Mouse (Mus musculus) limb, embryonic 14.5 days (tissue): Measurements from ENCODE around the gene Ppp1cb. TPM values are rescaled to one million over a fixed set of nuclear protein-coding genes. Genes with fewer than 3 reads are reported as not detected.

ENCODE experiments used
- ATAC-seq: fragments of 200-750 bp; cut with Nextera tagmentation; 2 replicates; pipeline ENCODE4 v1.8.0; 2017; ENCODE audit warnings: low read depth, moderate number of reproducible peaks, moderate TSS enrichment; ENCODE audit not compliant: low FRiP score
- DNase-seq: peaks from one replicate; pipeline ENCODE4 v3.0.0-alpha.2; 2015; ENCODE audit warnings: low spot score
- H3K27ac ChIP-seq: fragments of 300-500 bp; sonication (generic); replicated peaks from 2 replicates; pipeline ENCODE4 v1.5.1; 2014; ENCODE audit warnings: low read depth, mild to moderate bottlenecking, low read length, moderate library complexity, mixed read lengths
- H3K27me3 ChIP-seq: fragments of 300-500 bp; sonication (generic); 2 replicates; pipeline ENCODE4 v1.6.1; 2014; ENCODE audit warnings: low read length, mixed read lengths; ENCODE audit not compliant: control insufficient read depth, insufficient read depth
- H3K36me3 ChIP-seq: fragments of 300-500 bp; sonication (generic); 2 replicates; pipeline ENCODE4 v1.6.1; 2014; ENCODE audit warnings: mild to moderate bottlenecking, low read length, moderate library complexity, mixed read lengths; ENCODE audit not compliant: control insufficient read depth, insufficient read depth
- H3K4me1 ChIP-seq: fragments of 300-500 bp; sonication (generic); 2 replicates; pipeline ENCODE4 v1.6.1; 2014; ENCODE audit warnings: antibody characterized with exemption, low read length, mixed read lengths; ENCODE audit not compliant: control insufficient read depth, insufficient read depth
- H3K4me2 ChIP-seq: fragments of 300-500 bp; sonication (generic); replicated peaks from 2 replicates; pipeline ENCODE4 v1.6.1; 2014; ENCODE audit warnings: low read depth, mild to moderate bottlenecking, low read length, moderate library complexity; ENCODE audit not compliant: severe bottlenecking
- H3K4me3 ChIP-seq: fragments of 300-500 bp; sonication (generic); replicated peaks from 2 replicates; pipeline ENCODE4 v1.5.1; 2014; ENCODE audit warnings: low read length
- H3K9ac ChIP-seq: fragments of 300-500 bp; sonication (generic); 2 replicates; pipeline ENCODE4 v1.6.1; 2014; ENCODE audit warnings: mild to moderate bottlenecking, low read depth, low read length, moderate library complexity; ENCODE audit not compliant: severe bottlenecking
- H3K9me3 ChIP-seq: fragments of 300-500 bp; sonication (generic); 2 replicates; pipeline ENCODE4 v1.6.1; 2016; ENCODE audit warnings: low read length; ENCODE audit not compliant: control insufficient read depth
- POLR2A ChIP-seq: fragments of 200-500 bp; IDR thresholded peaks from 2 replicates; pipeline ENCODE4 v1.8.0; 2012; ENCODE audit warnings: inconsistent platforms, mild to moderate bottlenecking, moderate library complexity, borderline replicate concordance; ENCODE audit not compliant: insufficient read depth, insufficient read length; ENCODE audit errors: extremely low read depth
- WGBS: fragments of 180-500 bp; shearing (Covaris S2); extraction: QIAGEN DNeasy Blood & Tissue Kit; methylation state at CpG from one replicate; pipeline ENCODE4 v1.1.7; 2014; 5-methylcytosine and 5-hydroxymethylcytosine counted together
- polyA plus RNA-seq, 2 experiments: library from polyadenylated mRNA; depleted of rRNA in 1 of 2; stranded (reverse) in 1 of 2; unstranded in 1 of 2; fragments of >200 nt; fragmentation: Nextera tagmentation in 1 of 2; extraction: Ambion mirVana in 1 of 2; gene quantifications; 2 replicates each; pipeline versions ENCODE4 v1.2.1 to v1.2.3; 2012 to 2014

Ppp1cb gene
- polyA plus RNA-seq, 2 experiments = 156 to 208 TPM

DNA sequence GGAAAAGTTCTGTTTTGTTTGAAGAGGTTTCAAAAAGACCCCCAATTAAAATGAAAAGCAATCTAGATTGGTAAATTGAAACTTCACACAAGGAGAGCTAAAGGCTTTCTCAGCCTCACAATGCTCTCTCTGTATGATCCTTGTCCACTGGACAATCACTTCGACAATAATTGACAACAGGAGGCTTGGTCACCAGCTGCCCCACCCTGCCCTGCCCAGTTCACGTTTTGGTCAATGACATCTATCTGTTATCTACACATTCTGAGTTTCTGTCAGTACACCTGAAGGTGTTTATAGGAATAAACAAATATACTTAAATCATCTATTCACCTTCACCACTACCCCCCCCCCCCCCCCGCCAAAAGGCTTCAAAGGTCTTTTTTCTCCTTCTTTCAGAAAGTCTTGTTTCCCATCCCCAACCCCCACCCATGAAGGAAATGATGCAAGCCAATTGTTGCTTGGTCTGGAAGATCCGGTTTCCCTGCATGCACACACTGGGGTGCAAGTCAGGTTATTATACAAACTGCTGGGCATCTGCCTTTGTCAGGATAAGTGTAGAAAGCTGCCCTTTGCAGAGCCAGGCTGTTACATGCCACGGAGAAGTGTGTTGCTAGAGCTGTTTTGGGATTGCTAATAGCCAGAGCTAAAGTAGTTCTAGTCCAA, 20.6 kb upstream of the Ppp1cb start:
- no peaks in the 10 kb centered on the region for H3K36me3 ChIP-seq
- H3K4me3 ChIP-seq = no peak overlapping the region
- no peak for ATAC-seq
- TF ChIP-seq POLR2A = no peak
- H3K27me3 ChIP-seq = no peaks in the 10 kb centered on the region
- DNase-seq = no peak
- no peaks in the 10 kb centered on the region for H3K9me3 ChIP-seq
- H3K9ac ChIP-seq = no peak overlapping the region
- H3K27ac ChIP-seq = no peak overlapping the region
- no peak overlapping the region for H3K4me2 ChIP-seq
- H3K4me1 ChIP-seq = no peaks in the 10 kb centered on the region
- 48% methylated on average over 5 of the region's 5 CpGs for WGBS

- no peaks in the 10 kb centered on the region for H3K27me3 ChIP-seq
- no peak overlapping the region for H3K4me3 ChIP-seq
- no peaks in the 10 kb centered on the region for H3K9me3 ChIP-seq
- H3K4me2 ChIP-seq = no peak overlapping the region
- H3K4me1 ChIP-seq = no peaks in the 10 kb centered on the region
- H3K9ac ChIP-seq = no peak overlapping the region
- DNase-seq (no peak), ATAC-seq (no peak)
- 62% methylated on average over 2 of the region's 2 CpGs for WGBS
- no peak for TF ChIP-seq POLR2A
- no peaks in the 10 kb centered on the region for H3K36me3 ChIP-seq
- H3K27ac ChIP-seq = no peak overlapping the region
These were observed 20.1 kb upstream of the Ppp1cb start for GRCm38 (mm10) chr5:32438564-32438922.

GRCm38 (mm10) chr5:32441336-32441735, 17.3 kb upstream of the Ppp1cb start:
- H3K4me1 ChIP-seq = no peaks in the 10 kb centered on the region
- H3K9me3 ChIP-seq = no peaks in the 10 kb centered on the region
- H3K27me3 ChIP-seq = no peaks in the 10 kb centered on the region
- no peak for DNase-seq
- H3K27ac ChIP-seq = no peak overlapping the region
- no peak overlapping the region for H3K4me3 ChIP-seq
- no peaks in the 10 kb centered on the region for H3K36me3 ChIP-seq
- H3K9ac ChIP-seq = no peak overlapping the region
- no peak overlapping the region for H3K4me2 ChIP-seq
- ATAC-seq = no peak
- 70% methylated on average over 3 of the region's 3 CpGs for WGBS
- TF ChIP-seq POLR2A = no peak

DNA sequence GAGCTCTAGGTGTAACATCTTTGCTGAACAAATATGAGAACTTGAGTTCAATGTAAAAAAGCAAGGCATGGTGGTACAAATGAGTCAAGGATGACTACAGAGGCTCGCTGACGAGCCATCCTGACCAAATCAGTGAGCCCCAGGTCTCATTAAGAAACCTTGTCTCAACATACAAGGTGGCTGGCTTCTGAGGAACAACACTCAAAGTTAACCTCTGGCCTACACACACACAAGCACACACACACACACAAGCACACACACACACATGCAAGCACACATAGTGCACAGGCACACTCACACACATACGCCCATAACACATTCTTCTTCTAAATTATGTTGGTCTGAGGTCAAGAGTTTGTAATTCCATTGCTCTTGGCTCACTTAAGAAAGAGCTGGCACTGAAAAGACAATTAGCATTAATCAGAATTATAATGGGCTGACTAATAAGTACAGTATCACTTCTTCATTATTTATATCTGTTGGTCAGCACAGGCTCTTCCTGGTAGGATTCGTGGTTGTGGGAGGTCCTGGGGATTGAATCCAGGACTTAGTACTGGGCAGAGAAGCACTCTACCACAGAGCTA, 16.6 kb upstream of the Ppp1cb start:
- Histone ChIP-seq H3K9me3 (no peaks in the 10 kb centered on the region), H3K4me2 (no peak overlapping the region), H3K27me3 (no peaks in the 10 kb centered on the region), H3K4me1 (no peaks in the 10 kb centered on the region), H3K27ac (no peak overlapping the region), H3K9ac (no peak overlapping the region), H3K4me3 (no peak overlapping the region), H3K36me3 (no peaks in the 10 kb centered on the region)
- no peak for TF ChIP-seq POLR2A
- no peak for DNase-seq
- no peak for ATAC-seq
- 79% methylated on average over 4 of the region's 4 CpGs for WGBS

DNA sequence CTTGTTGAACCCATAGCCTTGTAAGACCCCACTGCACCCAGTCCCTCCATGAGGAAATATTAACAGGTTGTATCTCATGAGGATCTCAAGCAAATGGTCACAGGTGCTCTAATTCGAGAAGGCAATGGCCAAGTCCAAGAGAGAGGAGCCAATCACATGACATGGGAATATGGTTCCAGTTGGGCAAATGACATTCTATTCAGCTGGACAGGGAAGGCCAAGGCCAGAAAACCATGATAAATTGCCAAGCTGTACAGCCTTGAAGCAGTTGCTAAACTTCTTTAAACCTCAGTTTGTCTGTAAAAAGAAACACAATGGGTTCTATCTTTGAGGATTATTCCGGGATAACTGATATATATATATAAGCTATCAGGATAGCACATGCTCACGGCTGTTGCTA, 14.7 kb upstream of the Ppp1cb start:
- WGBS = 86% methylated on average over 3 of the region's 3 CpGs
- H3K4me2 ChIP-seq = no peak overlapping the region
- DNase-seq (no peak), ATAC-seq (no peak)
- no peaks in the 10 kb centered on the region for H3K4me1 ChIP-seq
- no peak overlapping the region for H3K4me3 ChIP-seq
- TF ChIP-seq POLR2A = no peak
- H3K27ac ChIP-seq = no peak overlapping the region
- no peaks in the 10 kb centered on the region for H3K27me3 ChIP-seq
- H3K36me3 ChIP-seq = no peaks in the 10 kb centered on the region
- H3K9ac ChIP-seq = no peak overlapping the region
- H3K9me3 ChIP-seq = no peaks in the 10 kb centered on the region
